Mouse (Mus musculus) cerebellum, adult 2 months (tissue): ENCODE measurements at regions not wholly inside any gene's neighbourhood (a gene's known extent, or its start where the extent isn't known, plus 50 kb on each side); places are given as distances from the start of the nearest gene placed in this dataset.
"Not testable (repeated sequence)": the region's sequence is repeated elsewhere in the genome, so short reads cannot be mapped to it uniquely, and the experiment has no call there.

Experiments used
- DNase-seq, 2 experiments: peaks; one replicate each; pipeline ENCODE4 v3.0.0; 2021
- H3K27ac ChIP-seq: fragments of 200-500 bp; 2 replicates; pipeline ENCODE4 v1.5.1; 2012; ENCODE audit warnings: low read length, control low read depth, inconsistent platforms; ENCODE audit not compliant: insufficient read depth
- H3K27me3 ChIP-seq: fragments of 200-500 bp; 2 replicates; pipeline ENCODE4 v1.6.1; 2012; ENCODE audit warnings: inconsistent platforms, mild to moderate bottlenecking, low read length, moderate library complexity; ENCODE audit not compliant: control insufficient read depth, insufficient read depth
- H3K4me1 ChIP-seq: fragments of 200-500 bp; 2 replicates; pipeline ENCODE4 v1.6.1; 2011; ENCODE audit warnings: low read length; ENCODE audit not compliant: control insufficient read depth, insufficient read depth
- H3K4me3 ChIP-seq: fragments of 200-500 bp; replicated peaks from 2 replicates; pipeline ENCODE3; 2011; ENCODE audit warnings: mild to moderate bottlenecking, low read depth, low read length, control low read depth; ENCODE audit not compliant: insufficient read depth
- CTCF ChIP-seq: fragments of 200-500 bp; IDR thresholded peaks from 2 replicates; pipeline ENCODE4 v1.5.1; 2011; ENCODE audit warnings: low read depth, mild to moderate bottlenecking, control low read depth, low read length, moderate library complexity, borderline replicate concordance; ENCODE audit not compliant: insufficient read depth
- POLR2A ChIP-seq: fragments of 200-500 bp; IDR thresholded peaks from 2 replicates; pipeline ENCODE4 v1.6.1; 2011; ENCODE audit warnings: low read length, control low read depth, borderline replicate concordance; ENCODE audit not compliant: insufficient read depth
- WGBS: fragments of 180-500 bp; shearing (Covaris S2); methylation state at CpG from one replicate; pipeline ENCODE4 v1.1.7; 2018; 5-methylcytosine and 5-hydroxymethylcytosine counted together

DNA sequence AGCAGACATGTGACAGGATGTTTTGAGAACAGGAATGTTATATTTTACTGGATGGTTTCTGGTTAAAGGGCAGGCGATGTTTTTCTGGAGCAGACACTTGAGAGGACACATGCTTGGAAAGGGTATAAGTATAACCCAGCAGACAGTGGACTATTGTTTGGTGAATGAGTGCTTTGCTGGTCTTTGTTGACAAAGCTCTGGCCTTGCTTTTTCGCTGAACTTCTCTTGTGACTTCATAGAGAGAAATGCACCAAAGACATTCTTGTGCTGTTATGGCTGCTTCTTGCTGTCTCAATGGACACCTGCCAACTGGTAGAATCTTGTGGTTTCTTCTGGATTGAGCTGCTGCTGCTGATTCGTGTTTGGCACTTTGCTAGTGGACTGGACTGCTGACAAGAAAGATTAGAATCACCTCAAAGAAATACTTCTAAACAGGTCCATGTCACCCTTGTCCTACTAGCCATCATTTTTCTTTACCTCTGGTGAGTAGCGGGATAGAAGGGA lies 612.1 kb downstream of the Cypt12 start:
- H3K27me3 ChIP-seq: no peaks in the 10 kb centered on the region
- WGBS: 62% methylated on average over 4 of the region's 4 CpGs

DNA sequence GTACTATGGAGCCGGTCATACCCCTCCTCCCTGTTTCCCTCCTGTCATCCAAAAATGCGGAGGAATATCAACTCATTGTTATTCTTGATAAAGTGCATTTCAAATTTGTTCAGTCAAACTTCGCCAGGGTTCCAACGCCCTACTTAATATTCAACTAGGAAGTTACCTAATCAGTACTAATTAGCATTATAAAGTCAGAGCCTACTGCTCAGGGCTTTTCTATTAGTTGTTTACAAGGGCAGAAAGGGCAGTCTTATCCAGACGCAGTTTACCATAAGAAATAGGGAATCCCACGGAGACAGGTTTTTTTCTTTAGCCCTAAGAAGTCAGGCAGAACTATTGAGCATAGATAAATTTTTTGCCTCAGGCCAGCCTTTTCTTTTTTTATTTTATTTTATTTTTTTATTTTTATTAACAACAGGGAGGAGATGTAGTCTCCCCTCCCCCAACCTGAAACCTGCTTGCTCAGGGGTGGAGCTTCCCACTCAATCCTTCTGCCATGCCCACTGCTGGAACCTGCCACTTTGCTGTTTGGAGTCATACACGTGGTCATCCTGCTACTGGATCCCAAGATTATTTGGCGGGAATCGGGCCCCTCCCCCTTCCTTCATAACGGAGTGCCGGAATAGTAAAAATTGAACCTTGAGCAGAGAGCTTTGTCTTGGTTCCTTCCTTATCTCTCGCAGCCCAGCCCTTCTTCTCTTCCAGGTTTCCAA lies 632.9 kb downstream of the Cypt12 start:
- 69% methylated on average over 12 of the region's 12 CpGs for WGBS
- H3K4me1 ChIP-seq, DNase-seq, H3K4me3 ChIP-seq, H3K27me3 ChIP-seq, H3K27ac ChIP-seq: not testable (repeated sequence)

More for the DNA sequence above, 612.1 kb downstream of the Cypt12 start:
- H3K4me3 ChIP-seq: no peak overlapping the region
- TF ChIP-seq POLR2A: no peak
- no peak for TF ChIP-seq CTCF
- H3K4me1 ChIP-seq: no peaks in the 10 kb centered on the region
- no peak overlapping the region for H3K27ac ChIP-seq
- DNase-seq: no peak

DNA sequence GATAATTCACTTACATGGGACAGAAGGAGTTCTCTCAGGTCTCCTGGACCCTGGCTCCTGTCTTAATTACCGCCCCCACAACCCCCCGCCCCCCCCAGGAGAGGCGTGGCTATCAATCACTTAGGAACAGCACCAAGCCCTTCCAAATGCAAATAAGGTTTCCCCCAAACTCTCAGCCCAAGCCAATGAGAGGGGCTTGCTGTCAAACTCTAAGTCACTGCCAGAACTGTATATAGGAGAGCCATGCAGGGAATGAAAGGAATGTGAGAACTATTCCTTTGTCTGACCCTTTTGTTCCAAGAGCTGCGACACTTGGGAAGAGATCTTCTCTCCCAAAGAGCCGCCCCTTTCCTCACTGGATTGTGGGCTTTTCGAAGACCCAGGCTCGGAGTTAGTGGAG lies 672.4 kb downstream of the Cypt12 start:
- TF ChIP-seq CTCF (no peak), POLR2A (no peak)
- no peaks in the 10 kb centered on the region; the same call in 1 of the 2 replicates for H3K4me1 ChIP-seq
- H3K4me3 ChIP-seq: no peak overlapping the region
- H3K27ac ChIP-seq: no peak overlapping the region
- no peaks in the 10 kb centered on the region for H3K27me3 ChIP-seq
- DNase-seq: no peak
- WGBS: 61% methylated on average over 7 of the region's 7 CpGs

DNA sequence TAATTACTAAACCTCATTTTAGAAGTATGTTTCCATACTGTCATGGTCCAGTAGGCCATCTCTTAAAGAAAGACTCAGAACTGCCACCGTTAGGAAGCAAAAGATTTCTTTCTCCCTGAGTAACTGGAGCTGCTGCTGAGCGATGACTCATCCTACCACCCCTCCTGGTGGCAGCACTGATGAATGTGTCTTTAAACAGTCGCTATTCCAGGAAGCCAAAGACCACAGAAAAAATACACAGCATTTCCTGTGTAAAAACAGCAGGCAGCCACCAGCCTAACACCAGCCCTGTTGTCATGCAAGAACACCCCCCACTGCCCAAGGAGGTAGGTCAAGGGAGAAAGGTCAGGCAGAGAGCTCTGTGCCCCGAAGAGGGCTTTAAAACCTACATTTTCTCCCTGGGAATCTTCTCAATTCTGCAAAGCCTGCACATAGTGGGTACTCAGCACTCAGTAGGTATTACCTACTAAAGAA lies 675.7 kb downstream of the Cypt12 start:
- Histone ChIP-seq H3K4me3 (no peak overlapping the region), H3K4me1 (no peaks in the 10 kb centered on the region; the same call in 1 of the 2 replicates), H3K27me3 (no peaks in the 10 kb centered on the region), H3K27ac (no peak overlapping the region)
- DNase-seq: peak; percentile 47 to 73
- WGBS: 37% methylated on average over 4 of the region's 4 CpGs
- TF ChIP-seq CTCF: peak; percentile 43; the same call in 1 of the 2 replicates
- no peak for TF ChIP-seq POLR2A

DNA sequence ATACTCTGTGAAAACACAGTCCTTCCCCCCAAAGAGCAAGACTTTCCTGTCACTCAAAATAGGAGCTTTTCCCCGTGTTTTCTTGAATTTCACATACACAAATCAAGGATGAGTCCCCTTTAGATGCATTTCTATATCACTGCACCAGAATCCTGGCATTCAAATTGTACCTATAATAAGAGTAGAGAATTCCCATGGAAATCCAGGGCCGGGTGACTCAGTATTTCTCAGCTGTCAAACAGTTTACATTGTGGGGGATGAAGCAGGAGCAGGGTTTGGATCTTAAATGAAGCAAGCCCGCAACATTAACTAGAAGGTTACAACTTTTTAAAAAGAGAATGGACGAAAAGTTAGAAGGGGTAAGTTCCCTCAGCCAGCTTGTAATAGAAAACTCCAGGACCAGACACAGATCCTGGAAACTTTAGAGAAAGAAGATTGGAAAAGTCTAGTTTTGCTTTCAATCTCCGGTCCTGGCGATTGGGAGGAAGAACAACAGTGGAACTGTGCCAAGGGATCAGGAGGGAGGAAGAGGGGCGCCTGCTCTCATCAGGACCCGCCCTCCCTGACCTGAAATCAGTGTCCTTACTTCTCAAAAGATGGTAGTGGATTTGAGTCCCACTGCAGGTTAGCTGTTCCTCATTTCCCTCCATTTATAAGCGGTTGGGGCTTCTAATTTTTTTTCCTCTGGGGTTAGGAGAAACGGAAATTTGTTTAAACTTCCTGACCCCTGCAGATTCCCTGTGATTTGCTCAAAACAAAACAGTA lies 676.4 kb downstream of the Cypt12 start:
- 72% methylated on average over 10 of the region's 10 CpGs for WGBS
- Histone ChIP-seq H3K27ac (no peak overlapping the region), H3K4me1 (no peaks in the 10 kb centered on the region; the same call in 1 of the 2 replicates), H3K4me3 (no peak overlapping the region), H3K27me3 (no peaks in the 10 kb centered on the region)
- TF ChIP-seq POLR2A (no peak), CTCF (no peak)
- peak in 1 of 2 experiments; percentile 33 for DNase-seq

DNA sequence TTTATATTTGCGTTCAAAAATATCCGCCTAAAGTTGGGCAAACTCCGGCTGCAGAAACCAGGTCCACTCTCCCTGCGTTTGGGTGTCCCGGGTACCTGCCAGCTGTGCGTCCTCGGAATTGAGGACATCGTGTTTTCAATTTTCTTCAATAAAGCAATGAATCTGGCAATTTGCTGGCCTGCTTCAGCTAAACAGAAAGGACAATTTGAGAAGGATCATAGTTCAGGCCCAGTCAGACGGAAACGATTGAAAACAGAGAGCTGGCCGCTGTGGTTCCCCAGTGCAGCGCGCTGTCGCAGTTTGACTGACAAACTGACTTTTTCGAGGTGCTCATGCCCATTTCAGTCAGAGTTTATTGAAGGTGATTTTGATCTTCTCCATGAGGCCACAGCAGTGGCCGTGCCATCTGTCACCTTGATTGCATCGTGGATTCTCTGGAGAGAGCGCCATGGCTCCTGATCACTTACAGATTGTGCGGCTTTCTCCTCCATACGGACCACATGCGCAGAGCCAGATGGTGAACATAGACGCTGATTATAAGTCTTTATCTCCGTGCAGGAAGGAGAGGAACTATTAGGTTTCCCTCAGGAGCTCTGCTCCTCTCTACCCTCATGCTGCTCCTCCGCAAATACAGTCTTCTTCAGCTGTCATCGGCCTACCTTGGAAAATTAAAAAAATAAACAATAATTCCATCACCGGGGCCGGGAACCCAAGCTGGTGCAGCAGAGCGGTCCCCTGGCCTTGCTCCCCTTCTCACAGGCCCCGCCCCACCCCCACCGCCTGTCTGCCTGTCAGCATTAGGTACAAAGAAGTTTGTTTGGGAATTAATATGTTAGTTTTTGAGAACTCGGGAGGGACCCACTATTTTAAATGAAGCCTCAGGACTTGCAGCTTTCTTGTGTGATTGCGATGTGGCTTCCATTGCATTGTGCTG lies 677.5 kb downstream of the Cypt12 start:
- peak; percentile 86 to 91 for DNase-seq
- Histone ChIP-seq H3K27me3 (no peaks in the 10 kb centered on the region), H3K27ac (peak overlapping the region; percentile 18; the same call in 1 of the 2 replicates), H3K4me3 (peak overlapping the region; percentile 38), H3K4me1 (no peaks in the 10 kb centered on the region; the same call in 1 of the 2 replicates)
- no peak for TF ChIP-seq POLR2A
- TF ChIP-seq CTCF: no peak
- WGBS: 14% methylated on average over 32 of the region's 32 CpGs

DNA sequence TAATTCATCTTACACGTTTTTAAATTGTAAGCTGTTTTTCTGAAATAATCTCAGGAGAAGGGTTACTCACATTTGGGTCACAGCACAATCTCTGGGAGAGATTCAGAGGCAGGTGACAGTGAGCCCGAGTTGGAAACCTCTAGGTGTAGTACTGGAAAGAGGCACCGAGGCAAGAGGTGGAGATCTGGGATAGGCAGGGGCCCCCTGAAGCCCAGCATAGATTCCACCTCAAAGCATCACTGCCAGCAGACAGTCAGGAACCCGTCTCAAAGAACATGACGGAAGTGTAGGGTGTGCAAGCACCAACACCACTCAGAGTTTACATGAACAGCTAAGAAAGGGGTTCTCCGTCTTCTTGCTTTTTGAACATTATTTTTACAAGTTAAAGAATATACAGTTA lies 678.2 kb downstream of the Cypt12 start:
- Histone ChIP-seq H3K4me3 (no peak overlapping the region), H3K27ac (no peak overlapping the region), H3K4me1 (no peaks in the 10 kb centered on the region; the same call in 1 of the 2 replicates), H3K27me3 (no peaks in the 10 kb centered on the region)
- TF ChIP-seq POLR2A (no peak), CTCF (no peak)
- WGBS: 74% methylated on average over 6 of the region's 6 CpGs
- DNase-seq: peak; percentile 21 to 26
